Mouse (Mus musculus) embryonic facial prominence, embryonic 13.5 days (tissue): Measurements from ENCODE around the gene Zfp526. TPM values are rescaled to one million over a fixed set of nuclear protein-coding genes. Genes with fewer than 3 reads are reported as not detected.

Source experiments
- ATAC-seq: fragments of 200-750 bp; cut with Nextera tagmentation; 2 replicates; pipeline ENCODE4 v1.8.0; 2017; ENCODE audit warnings: low read depth; ENCODE audit not compliant: insufficient number of reproducible peaks, insufficient read depth, low FRiP score, low TSS enrichment
- H3K27ac ChIP-seq: fragments of 300-500 bp; sonication (generic); 2 replicates; pipeline ENCODE4 v1.5.1; 2015; ENCODE audit warnings: moderate library complexity, mild to moderate bottlenecking, inconsistent platforms
- H3K27me3 ChIP-seq: fragments of 300-500 bp; sonication (generic); 2 replicates; pipeline ENCODE4 v1.6.1; 2015; ENCODE audit warnings: mild to moderate bottlenecking, inconsistent platforms
- H3K36me3 ChIP-seq: fragments of 300-500 bp; sonication (generic); 2 replicates; pipeline ENCODE4 v1.6.1; 2015; ENCODE audit warnings: mild to moderate bottlenecking, inconsistent platforms
- H3K4me1 ChIP-seq: fragments of 300-500 bp; sonication (generic); 2 replicates; pipeline ENCODE4 v1.6.1; 2015; ENCODE audit warnings: inconsistent platforms
- H3K4me2 ChIP-seq: fragments of 300-500 bp; sonication (generic); 2 replicates; pipeline ENCODE4 v1.6.1; 2015; ENCODE audit warnings: moderate library complexity, mild to moderate bottlenecking, inconsistent platforms
- H3K4me3 ChIP-seq: fragments of 300-500 bp; sonication (generic); 2 replicates; pipeline ENCODE4 v1.5.1; 2015; ENCODE audit warnings: mild to moderate bottlenecking, inconsistent platforms
- H3K9ac ChIP-seq: fragments of 300-500 bp; sonication (generic); 2 replicates; pipeline ENCODE4 v1.6.1; 2015; ENCODE audit warnings: mild to moderate bottlenecking, inconsistent platforms
- H3K9me3 ChIP-seq: fragments of 300-500 bp; sonication (generic); 2 replicates; pipeline ENCODE4 v1.6.1; 2016; ENCODE audit warnings: inconsistent platforms
- WGBS: fragments of 180-500 bp; shearing (Covaris S2); methylation state at CpG from one replicate; pipeline ENCODE4 v1.1.7; 2015; ENCODE audit warnings: mixed read lengths; 5-methylcytosine and 5-hydroxymethylcytosine counted together
- polyA plus RNA-seq: library from polyadenylated mRNA; unstranded; fragments of >200 nt; fragmentation: Nextera tagmentation; extraction: Ambion mirVana; gene quantifications from 2 replicates; pipeline ENCODE4 v1.2.1, GENCODE M21; 2015

The Zfp526 gene
- polyA plus RNA-seq, 1 experiment from 2014 or later = 3.4 TPM

GRCm38 (mm10) chr7:25246079-25246758 lies 25.0 kb downstream of the Zfp526 start:
- Histone ChIP-seq H3K27ac (peak overlapping the region; percentile 99), H3K9me3 (no peaks in the 10 kb centered on the region), H3K4me2 (peak overlapping the region; percentile 98), H3K4me3 (peak overlapping the region; percentile 93), H3K27me3 (no peaks in the 10 kb centered on the region), H3K36me3 (peaks cover 47% of the 10 kb centered on the region), H3K9ac (peak overlapping the region; percentile 98), H3K4me1 (peaks cover 51% of the 10 kb centered on the region)
- WGBS = 39% methylated on average over 20 of the region's 20 CpGs
- no peak for ATAC-seq

GRCm38 (mm10) chr7:25246759-25247137 lies 25.5 kb downstream of the Zfp526 start:
- Histone ChIP-seq H3K36me3 (peaks cover 41% of the 10 kb centered on the region), H3K27ac (peak overlapping the region; percentile 99), H3K4me2 (peak overlapping the region; percentile 98), H3K27me3 (no peaks in the 10 kb centered on the region), H3K4me3 (peak overlapping the region; percentile 93), H3K4me1 (peaks cover 54% of the 10 kb centered on the region), H3K9ac (peak overlapping the region; percentile 98), H3K9me3 (no peaks in the 10 kb centered on the region)
- ATAC-seq = no peak
- WGBS = 33% methylated on average over 4 of the region's 4 CpGs

GRCm38 (mm10) chr7:25247498-25247897 lies 26.3 kb downstream of the Zfp526 start:
- ATAC-seq = no peak
- WGBS = 17% methylated on average over 3 of the region's 3 CpGs
- H3K4me1 ChIP-seq = peaks cover 60% of the 10 kb centered on the region

GRCm38 (mm10) chr7:25248018-25248647 lies 26.9 kb downstream of the Zfp526 start:
- Histone ChIP-seq H3K27ac (peak overlapping the region; percentile 99), H3K4me1 (peaks cover 60% of the 10 kb centered on the region), H3K9ac (peak overlapping the region; percentile 98), H3K4me2 (peak overlapping the region; percentile 98), H3K27me3 (no peaks in the 10 kb centered on the region), H3K9me3 (no peaks in the 10 kb centered on the region), H3K36me3 (peaks cover 29% of the 10 kb centered on the region), H3K4me3 (peak overlapping the region; percentile 93)
- ATAC-seq = no peak
- WGBS = under 1% methylated on average over 18 of the region's 18 CpGs

More at GRCm38 (mm10) chr7:25247498-25247897, 26.3 kb downstream of the Zfp526 start:
- H3K4me3 ChIP-seq = peak overlapping the region; percentile 93
- peaks cover 35% of the 10 kb centered on the region for H3K36me3 ChIP-seq
- H3K27me3 ChIP-seq = no peaks in the 10 kb centered on the region
- peak overlapping the region; percentile 98 for H3K9ac ChIP-seq
- H3K9me3 ChIP-seq = no peaks in the 10 kb centered on the region
- peak overlapping the region; percentile 98 for H3K4me2 ChIP-seq
- peak overlapping the region; percentile 99 for H3K27ac ChIP-seq

- under 1% methylated on average over 25 of the region's 25 CpGs for WGBS
- peak overlapping the region; percentile 93 for H3K4me3 ChIP-seq
- H3K4me1 ChIP-seq = peaks cover 60% of the 10 kb centered on the region
- H3K27ac ChIP-seq = peak overlapping the region; percentile 99
- peak; percentile 17; the same call in 1 of the 2 replicates for ATAC-seq
- H3K9me3 ChIP-seq = no peaks in the 10 kb centered on the region
- H3K36me3 ChIP-seq = peaks cover 23% of the 10 kb centered on the region
- no peaks in the 10 kb centered on the region for H3K27me3 ChIP-seq
- H3K4me2 ChIP-seq = peak overlapping the region; percentile 98
- peak overlapping the region; percentile 98 for H3K9ac ChIP-seq
These were observed 27.7 kb downstream of the Zfp526 start for GRCm38 (mm10) chr7:25248846-25249313.

GRCm38 (mm10) chr7:25249314-25250140 lies 28.3 kb downstream of the Zfp526 start:
- WGBS = under 1% methylated on average over 52 of the region's 73 CpGs
- peak overlapping the region; percentile 93 for H3K4me3 ChIP-seq
- peak overlapping the region; percentile 99 for H3K27ac ChIP-seq
- peaks cover 17% of the 10 kb centered on the region for H3K36me3 ChIP-seq
- H3K4me2 ChIP-seq = peak overlapping the region; percentile 98
- no peaks in the 10 kb centered on the region for H3K27me3 ChIP-seq
- ATAC-seq = peak; percentile 67
- H3K9ac ChIP-seq = peak overlapping the region; percentile 98
- peaks cover 54% of the 10 kb centered on the region for H3K4me1 ChIP-seq
- H3K9me3 ChIP-seq = no peaks in the 10 kb centered on the region

GRCm38 (mm10) chr7:25250141-25250972 lies 29.1 kb downstream of the Zfp526 start, which contains the start of gene Erf:
Erf (minus strand) TSS chr7:25250761.
- ATAC-seq = peak; percentile 79
- Histone ChIP-seq H3K9ac (peak within 1 kb of the TSS; percentile 98), H3K36me3 (peaks cover 9% of the 10 kb centered on the region), H3K4me2 (peak within 1 kb of the TSS; percentile 98), H3K4me3 (peak within 1 kb of the TSS; percentile 93), H3K27ac (peak within 1 kb of the TSS; percentile 99), H3K9me3 (no peaks in the 10 kb centered on the region), H3K27me3 (no peaks in the 10 kb centered on the region), H3K4me1 (peaks cover 46% of the 10 kb centered on the region)
- 1% methylated on average over 67 of the region's 81 CpGs for WGBS

- 2% methylated on average over 22 of the region's 22 CpGs for WGBS
- peak overlapping the region; percentile 93 for H3K4me3 ChIP-seq
- peak overlapping the region; percentile 98 for H3K9ac ChIP-seq
- peak overlapping the region; percentile 99 for H3K27ac ChIP-seq
- no peaks in the 10 kb centered on the region for H3K27me3 ChIP-seq
- no peaks in the 10 kb centered on the region for H3K9me3 ChIP-seq
- H3K36me3 ChIP-seq = no peaks in the 10 kb centered on the region; the same call in 1 of the 2 replicates
- ATAC-seq = 0 out of 2 replicates have a peak, but pooled peaks have one; percentile 6
- H3K4me2 ChIP-seq = peak overlapping the region; percentile 98
- H3K4me1 ChIP-seq = peaks cover 37% of the 10 kb centered on the region
These were observed 30.0 kb downstream of the Zfp526 start for GRCm38 (mm10) chr7:25251071-25251791.

GRCm38 (mm10) chr7:25251822-25252221 lies 30.6 kb downstream of the Zfp526 start:
- peak overlapping the region; percentile 99 for H3K27ac ChIP-seq
- H3K9me3 ChIP-seq = no peaks in the 10 kb centered on the region
- no peak for ATAC-seq
- no peaks in the 10 kb centered on the region for H3K27me3 ChIP-seq
- H3K4me2 ChIP-seq = peak overlapping the region; percentile 98
- peak overlapping the region; percentile 93 for H3K4me3 ChIP-seq
- H3K4me1 ChIP-seq = peaks cover 32% of the 10 kb centered on the region
- no peaks in the 10 kb centered on the region for H3K36me3 ChIP-seq
- 20% methylated on average over 8 of the region's 8 CpGs for WGBS
- H3K9ac ChIP-seq = peak overlapping the region; percentile 98

- Histone ChIP-seq H3K4me1 (peaks cover 3% of the 10 kb centered on the region), H3K27ac (no peak overlapping the region), H3K4me3 (no peak overlapping the region), H3K4me2 (no peak overlapping the region), H3K27me3 (no peaks in the 10 kb centered on the region), H3K9me3 (no peaks in the 10 kb centered on the region), H3K36me3 (no peaks in the 10 kb centered on the region), H3K9ac (no peak overlapping the region)
- 86% methylated on average over 1 of the region's 1 CpGs for WGBS
- no peak for ATAC-seq
These were observed 40.7 kb downstream of the Zfp526 start for GRCm38 (mm10) chr7:25261896-25262295.
